Mouse (Mus musculus) adrenal gland, postnatal 25 days (tissue): Measurements from ENCODE around the gene Nagpa. TPM values are rescaled to one million over a fixed set of nuclear protein-coding genes. Genes with fewer than 3 reads are reported as not detected.

ENCODE experiments used
- DNase-seq: peaks from one replicate; pipeline ENCODE4 v3.0.0; 2021; ENCODE audit warnings: mixed read lengths
- total RNA-seq: library from RNA; stranded (reverse); gene quantifications from 2 replicates; pipeline ENCODE4 v1.2.3, GENCODE M21; 2021

Nagpa gene
- total RNA-seq, 1 experiment from 2014 or later: 30.8 TPM

GRCm38 (mm10) chr16:5195080-5195479 lies 8.7 kb downstream of the Nagpa start:
- peak; percentile 66 for DNase-seq

GRCm38 (mm10) chr16:5186234-5186633 lies 17.6 kb downstream of the Nagpa start:
- DNase-seq: peak; percentile 28

DNA sequence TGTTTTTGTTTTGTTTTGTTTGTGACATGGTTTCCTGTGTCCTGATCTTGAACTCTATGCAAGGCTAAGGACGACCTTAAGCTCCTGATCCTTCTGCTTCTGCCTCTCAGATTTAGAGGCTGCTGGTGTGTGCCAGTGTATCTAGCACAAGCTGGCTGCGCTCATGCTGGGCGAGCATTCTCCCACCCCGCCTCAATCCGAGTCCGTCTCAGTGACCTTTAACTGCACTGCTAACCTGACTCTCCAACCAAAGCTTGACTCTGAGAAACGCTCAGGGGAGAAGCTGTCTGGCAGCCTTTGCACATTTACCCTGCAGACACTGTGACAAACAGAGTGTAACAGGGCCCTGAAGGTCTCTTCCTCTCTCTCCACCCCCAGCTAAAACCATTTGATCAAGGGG lies 18.1 kb downstream of the Nagpa start:
- peak; percentile 26 for DNase-seq

DNA sequence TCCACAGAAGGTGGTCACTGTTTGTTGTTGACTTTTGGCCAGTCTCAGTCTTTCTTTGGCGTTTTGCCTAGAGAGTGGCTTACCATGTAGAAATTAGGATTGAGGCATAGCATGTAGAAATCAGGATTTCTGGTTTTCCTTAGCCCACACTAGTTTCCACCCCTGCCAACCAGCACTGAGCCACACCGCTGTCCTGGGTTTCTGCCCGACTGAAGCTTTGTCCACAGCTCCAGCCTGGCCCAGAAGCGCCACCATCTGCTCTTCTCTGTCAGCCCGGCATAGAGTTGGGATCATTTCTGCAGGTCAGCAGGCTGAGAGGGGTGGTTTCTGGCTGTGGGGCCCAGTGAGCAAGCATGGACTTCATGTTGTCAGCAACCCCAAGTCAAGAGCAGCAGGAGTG lies 18.9 kb downstream of the Nagpa start:
- no peak for DNase-seq

GRCm38 (mm10) chr16:5184101-5184500 lies 19.7 kb downstream of the Nagpa start:
- peak; percentile 49 for DNase-seq

DNA sequence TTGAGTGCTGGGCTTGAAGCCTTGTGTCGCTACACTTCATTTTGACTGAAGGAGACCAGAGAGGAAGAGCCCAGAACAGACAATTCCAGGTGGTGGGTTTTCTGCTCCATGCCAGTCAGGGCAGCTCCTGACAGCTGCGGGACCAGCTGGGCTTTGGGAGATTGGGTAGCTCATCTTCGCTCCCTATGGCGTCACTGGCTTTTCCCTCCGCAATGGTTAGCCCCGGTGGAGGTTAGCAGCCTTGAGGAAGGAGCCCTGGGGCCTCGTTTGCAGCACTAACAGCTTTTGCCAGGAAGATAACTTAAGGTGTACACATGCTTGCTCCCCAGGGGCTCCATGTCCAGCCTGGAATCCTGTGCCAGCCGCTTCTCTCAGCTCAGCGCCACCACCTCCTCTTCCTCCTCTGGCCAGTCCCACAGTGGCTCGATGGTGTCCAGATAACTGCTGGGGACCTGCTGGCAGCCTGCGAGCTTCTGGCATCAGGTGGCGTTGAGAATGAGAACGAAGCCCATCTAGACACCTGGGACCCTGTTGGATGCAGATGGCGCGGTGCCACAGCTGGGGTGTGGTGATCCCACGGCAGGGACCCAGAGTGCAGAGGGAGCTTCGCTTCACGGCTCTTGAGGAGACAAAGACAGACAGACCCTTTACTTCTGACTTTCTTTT lies 20.4 kb downstream of the Nagpa start:
- no peak for DNase-seq

DNA sequence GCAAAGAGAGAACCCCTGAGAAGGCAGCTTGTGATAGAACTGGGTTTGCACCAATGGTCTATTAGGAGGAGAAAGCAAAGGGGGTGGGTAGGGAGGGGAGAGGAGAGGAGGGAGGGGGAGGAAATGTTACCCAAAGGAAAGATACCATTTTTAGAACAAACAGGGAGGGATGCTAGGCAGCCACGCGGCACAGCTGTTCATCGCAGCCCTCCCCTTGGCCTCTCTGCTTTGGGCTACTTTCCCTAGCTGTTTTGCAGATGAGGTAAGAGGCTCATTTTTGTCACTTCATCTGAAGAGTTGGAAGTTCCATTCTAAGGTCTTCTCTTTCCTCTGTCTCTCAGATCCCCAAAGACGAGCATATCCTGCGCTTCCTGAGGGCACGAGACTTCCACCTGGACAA lies 31.2 kb downstream of the Nagpa start:
- DNase-seq: no peak

DNA sequence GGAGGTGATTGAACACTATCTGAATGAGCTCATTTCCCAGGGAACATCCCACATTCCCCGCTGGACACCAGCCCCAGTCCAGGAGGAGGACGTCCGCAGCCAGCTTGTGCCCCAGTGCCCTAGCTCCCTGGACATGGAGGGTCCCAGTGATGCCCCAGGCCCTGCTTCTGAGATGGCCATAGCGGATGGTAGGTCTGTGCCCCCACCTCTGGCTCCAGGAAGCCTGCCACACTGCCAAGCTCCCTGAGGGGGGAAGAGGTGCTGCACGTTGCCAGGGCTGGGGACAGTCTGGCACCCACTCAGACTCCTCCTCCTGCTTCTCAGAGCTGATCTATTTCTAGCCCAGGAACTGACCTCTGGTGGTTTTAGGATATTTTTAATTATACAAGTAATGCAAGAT lies 35.0 kb downstream of the Nagpa start:
- DNase-seq: peak; percentile 32

DNA sequence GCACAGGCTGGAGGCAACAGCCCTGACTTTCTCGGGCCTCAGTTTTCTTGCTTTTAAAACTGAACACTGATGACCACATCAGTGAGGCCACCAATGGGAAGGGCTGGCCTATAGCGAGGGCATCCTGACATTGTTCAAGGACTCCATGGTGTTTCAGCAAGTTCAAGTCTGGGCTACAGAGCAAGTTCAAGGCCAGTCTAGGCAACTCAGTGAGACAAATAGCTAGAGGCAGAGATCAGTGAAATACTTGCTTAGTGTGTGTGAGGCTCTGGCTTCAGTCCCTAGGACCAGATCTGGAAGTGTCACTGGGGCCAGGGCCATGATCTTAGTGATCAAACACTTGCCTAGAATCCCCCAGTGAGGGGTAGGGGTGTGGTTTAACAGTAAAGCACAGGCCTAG lies 35.8 kb downstream of the Nagpa start:
- no peak for DNase-seq

- no peak for DNase-seq
Measured at GRCm38 (mm10) chr16:5164327-5164726, 39.5 kb downstream of the Nagpa start.

DNA sequence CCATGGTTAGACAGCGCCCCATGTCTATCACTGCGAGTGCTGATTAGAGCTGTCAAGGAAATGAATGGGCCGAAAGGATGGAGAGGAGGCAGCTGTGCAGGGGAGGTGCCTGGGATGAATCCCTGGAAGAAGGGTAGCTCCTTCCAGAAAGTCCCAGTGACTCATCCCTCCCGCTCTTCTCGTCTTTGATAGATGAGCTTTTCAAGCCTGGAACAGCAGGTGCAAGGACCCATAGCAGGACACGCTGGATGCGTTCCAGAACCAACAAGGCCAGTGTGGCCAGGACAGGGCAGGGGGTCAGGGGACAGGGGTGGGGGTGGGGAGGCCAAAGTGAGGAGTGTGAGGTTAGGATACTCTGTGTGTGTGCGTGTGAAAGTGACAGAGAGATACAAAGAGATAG lies 44.6 kb downstream of the Nagpa start:
- DNase-seq: peak; percentile 20

GRCm38 (mm10) chr16:5157113-5157512 lies 46.7 kb downstream of the Nagpa start:
- DNase-seq: no peak

- no peak for DNase-seq
Measured at GRCm38 (mm10) chr16:5156495-5156894, 47.3 kb downstream of the Nagpa start.

DNA sequence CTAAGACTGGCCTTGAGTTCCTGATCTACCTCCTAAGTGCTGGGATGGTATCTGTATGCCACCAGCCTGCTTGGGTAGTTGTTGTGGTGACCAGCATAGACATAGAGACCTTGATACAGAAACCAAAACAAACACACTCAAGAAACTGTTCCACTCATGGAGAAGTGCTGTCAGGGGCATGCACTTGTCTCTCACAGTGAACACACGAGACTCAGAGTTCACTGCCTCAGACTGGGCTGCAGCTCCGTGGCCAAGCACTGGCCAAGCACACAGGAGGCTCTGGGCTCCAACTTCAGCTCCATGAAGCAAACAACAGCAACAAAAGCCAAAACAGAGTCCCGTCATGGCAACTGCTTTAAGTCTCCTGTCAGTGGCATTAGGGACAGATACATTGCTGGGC lies 48.8 kb downstream of the Nagpa start:
- no peak for DNase-seq

DNA sequence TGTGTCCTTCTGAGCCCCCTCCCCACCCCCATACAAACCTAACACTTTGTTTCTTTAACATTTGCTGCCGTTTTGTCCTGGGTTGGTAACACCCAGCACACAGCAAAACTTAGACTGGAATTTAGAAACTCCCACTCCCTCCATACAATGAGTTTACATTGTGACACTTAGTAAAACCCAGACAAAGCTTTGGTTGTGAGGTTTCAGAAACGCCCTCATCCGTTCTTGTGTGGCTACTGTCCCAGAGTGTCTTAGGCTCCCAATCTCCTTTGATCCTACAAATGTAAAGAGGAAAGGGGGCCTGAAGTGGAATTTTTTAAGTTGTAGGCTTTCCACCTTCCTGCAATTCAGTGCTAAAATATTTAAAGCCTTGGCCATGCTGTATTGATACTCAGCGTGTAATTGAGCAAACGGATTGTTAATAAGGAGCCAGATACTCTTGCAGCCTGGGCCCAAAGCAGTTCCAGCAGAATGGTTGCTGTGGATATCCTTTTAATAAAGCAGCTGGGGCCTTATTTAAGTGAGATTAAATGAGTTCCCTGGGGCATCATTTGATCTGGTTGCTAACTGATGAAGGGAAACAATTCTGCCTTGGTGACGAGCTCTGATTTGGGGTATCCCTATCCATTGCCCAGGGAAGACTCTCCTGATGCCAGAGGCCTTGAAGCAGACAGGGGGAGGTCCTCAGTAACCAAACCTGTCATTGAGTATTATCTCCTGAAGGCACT lies 50.3 kb downstream of the Nagpa start:
- DNase-seq: no peak

GRCm38 (mm10) chr16:5150544-5150943 lies 53.3 kb downstream of the Nagpa start:
- DNase-seq: no peak

DNA sequence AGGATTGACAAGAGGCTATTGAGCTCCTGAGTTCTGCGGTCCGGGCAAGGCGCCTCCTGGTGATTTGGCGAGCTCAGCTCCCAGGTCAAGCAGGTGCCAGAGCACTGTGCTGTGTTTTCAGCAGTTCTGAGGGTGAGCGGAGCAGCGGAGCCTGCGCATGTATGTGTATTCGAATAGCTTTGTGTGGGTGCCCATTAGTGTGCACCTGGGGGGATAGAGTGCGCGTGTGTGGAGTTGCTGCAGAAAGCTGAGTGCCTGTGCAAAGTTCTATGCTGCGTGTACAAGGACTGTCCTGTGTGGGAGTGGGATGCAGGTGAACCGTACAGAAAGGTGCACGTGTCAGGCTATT lies 56.8 kb downstream of the Nagpa start, which contains the start of gene Sec14l5:
Gene Sec14l5, plus strand, starts transcription at position 73 of the 349 bp plus-strand sequence.
- no peak for DNase-seq

DNA sequence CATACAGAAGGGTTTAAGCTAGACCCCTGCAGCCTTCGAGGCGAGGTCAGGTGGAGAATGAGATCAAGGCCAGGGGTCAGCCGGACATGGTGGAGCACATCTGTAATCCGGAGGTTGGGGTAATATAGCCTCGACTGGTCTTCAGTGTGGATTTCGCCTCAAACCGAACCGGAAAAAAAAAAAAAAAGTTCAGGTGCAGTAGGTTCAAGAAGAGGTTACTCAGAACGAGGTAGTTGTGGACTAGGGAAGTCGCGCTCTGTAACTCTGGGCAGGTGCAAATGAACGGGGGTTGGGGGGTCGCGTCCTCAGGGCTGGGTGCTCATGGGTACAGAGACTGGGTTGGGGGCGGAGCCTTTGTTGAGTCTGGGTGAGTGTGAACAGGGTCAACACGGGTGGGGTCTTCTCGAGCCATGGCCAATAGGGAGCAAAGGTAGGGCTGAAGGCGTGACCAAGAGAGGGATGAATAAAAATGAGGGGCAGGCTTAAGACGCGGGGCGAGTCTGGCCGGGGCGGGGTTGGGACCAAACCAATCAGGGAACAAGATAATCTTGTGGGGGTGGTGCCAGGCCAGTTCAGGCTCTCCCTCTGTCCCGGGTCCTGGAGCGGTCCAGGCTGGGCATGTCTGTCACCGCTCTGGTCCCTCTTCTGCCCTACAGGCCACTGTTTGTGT lies 57.3 kb downstream of the Nagpa start:
- peak; percentile 82 for DNase-seq

DNA sequence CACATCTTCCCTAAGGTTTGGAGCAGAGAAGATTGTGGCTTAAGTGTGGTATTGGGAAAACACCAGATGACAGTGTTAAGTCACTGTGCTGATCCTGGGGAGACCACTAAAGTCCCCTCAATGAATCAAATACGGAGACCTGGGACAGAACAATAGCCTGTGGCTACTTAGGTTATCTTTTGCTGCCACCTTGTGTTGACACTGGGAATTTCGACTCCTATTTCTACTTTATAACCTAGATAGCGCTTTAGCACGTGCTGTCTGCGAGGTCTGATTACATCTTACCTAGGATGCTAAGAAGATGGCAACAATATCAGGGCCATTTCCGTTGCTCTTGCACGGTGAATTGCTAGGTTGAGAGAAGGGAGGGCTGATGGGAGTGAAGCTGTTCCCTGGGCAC lies 58.2 kb downstream of the Nagpa start:
- peak; percentile 41 for DNase-seq
